Mouse (Mus musculus): ENCODE results near the gene Astl.

GRCm38 (mm10) chr2:127391323-127391722 is 52.9 kb downstream of the Astl start:
- TF ChIP-seq CTCF (IDR thresholded peaks at IDR 0.05; ENCODE audit: insufficient read depth, low read length) (no peak), POLR2A (IDR thresholded peaks at IDR 0.05; ENCODE audit: borderline replicate concordance, extremely low read depth, low read depth, low read length) (no peak)

Measured in lung, adult 2 months (tissue).